Mouse (Mus musculus) ovary, postnatal 10 days (tissue): ENCODE data around the gene Hacd1.

Experiments
- DNase-seq: peaks from one replicate; pipeline ENCODE4 v3.0.0; 2022; ENCODE audit warnings: low spot score

Hacd1 gene

GRCm38 (mm10) chr2:14005121-14005520, 50.8 kb downstream of the Hacd1 start:
- no peak for DNase-seq

- DNase-seq, result no peak
These were observed 95.8 kb downstream of the Hacd1 start for GRCm38 (mm10) chr2:13960136-13960535.

GRCm38 (mm10) chr2:13956463-13956862, 99.5 kb downstream of the Hacd1 start:
- no peak for DNase-seq

GRCm38 (mm10) chr2:13938118-13938517, 117.8 kb downstream of the Hacd1 start:
- DNase-seq, result no peak

- DNase-seq, result no peak
These were observed 120.6 kb downstream of the Hacd1 start for GRCm38 (mm10) chr2:13935343-13935742.

GRCm38 (mm10) chr2:13932253-13932652, 123.7 kb downstream of the Hacd1 start:
- DNase-seq, result no peak

- no peak for DNase-seq
These were observed 125.2 kb downstream of the Hacd1 start for GRCm38 (mm10) chr2:13930724-13931123.

- no peak for DNase-seq
These were observed 167.4 kb downstream of the Hacd1 start for GRCm38 (mm10) chr2:13888568-13888967.

GRCm38 (mm10) chr2:13857461-13857860, 198.5 kb downstream of the Hacd1 start:
- no peak for DNase-seq

GRCm38 (mm10) chr2:13855510-13855909, 200.4 kb downstream of the Hacd1 start:
- DNase-seq, result no peak

- DNase-seq, result no peak
These were observed 219.6 kb downstream of the Hacd1 start for GRCm38 (mm10) chr2:13836310-13836709.

GRCm38 (mm10) chr2:13834989-13835388, 220.9 kb downstream of the Hacd1 start:
- DNase-seq, result no peak

GRCm38 (mm10) chr2:13816645-13817044, 239.3 kb downstream of the Hacd1 start:
- no peak for DNase-seq

- DNase-seq, result no peak
These were observed 247.3 kb downstream of the Hacd1 start for GRCm38 (mm10) chr2:13808593-13808992.

- no peak for DNase-seq
These were observed 247.9 kb downstream of the Hacd1 start for GRCm38 (mm10) chr2:13808008-13808407.

- DNase-seq, result no peak
These were observed 249.8 kb downstream of the Hacd1 start for GRCm38 (mm10) chr2:13806120-13806519.

- no peak for DNase-seq
These were observed 255.3 kb downstream of the Hacd1 start for GRCm38 (mm10) chr2:13800639-13801038.
